Mouse (Mus musculus): ENCODE results near the gene Fut7.

DNA sequence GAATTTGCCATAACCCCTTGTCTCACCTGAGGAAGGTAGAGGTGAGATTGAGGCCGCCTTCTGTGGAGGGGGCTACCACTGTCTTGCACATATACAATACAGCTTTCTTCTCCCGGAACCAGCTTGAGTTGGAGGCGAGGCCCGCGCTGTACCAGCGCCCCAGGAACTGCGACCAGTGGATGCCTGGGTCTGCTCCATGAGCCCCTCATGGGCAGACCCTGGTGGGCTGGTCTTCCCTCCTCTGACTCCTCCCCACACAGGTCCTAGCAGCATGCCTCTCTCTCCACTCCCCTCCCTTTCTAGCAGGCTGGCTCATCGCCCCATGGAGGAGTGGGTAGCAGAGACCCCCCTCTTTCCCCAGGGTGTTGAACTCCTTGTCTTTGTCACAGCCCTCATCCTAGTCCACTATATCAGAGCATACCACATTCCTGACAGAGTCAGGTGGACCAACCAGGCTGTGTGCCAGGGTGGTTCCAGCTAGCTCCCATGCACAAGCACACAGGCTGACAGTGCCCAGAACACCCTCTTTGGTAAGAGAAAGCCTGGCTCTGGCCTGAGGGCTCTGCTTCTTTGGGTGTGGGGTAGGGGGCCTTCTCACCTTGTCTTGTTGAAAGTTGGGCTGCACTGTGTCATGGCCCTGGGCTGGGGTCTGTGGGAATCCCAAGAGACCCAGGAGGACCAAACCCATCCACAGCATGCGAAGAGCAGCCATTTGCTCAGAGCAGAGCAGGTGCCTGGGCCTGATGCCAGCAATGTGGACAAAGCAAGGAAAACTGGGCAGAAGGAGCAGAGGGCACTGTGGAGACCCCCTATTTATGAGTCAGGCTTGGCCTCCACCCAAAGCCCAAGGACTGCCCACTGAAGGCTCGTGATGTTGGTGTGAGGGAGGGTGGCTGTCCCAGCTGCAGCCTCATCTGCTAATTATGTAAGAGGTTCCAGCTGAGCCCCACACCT lies 46.2 kb downstream of the Fut7 start:
- TF ChIP-seq POLR2A (IDR thresholded peaks at IDR 0.05; ENCODE audit: insufficient read depth, low read depth, low read length) (0 out of 2 replicates have a peak, but pooled peaks have one; percentile 21), CTCF (IDR thresholded peaks at IDR 0.05; ENCODE audit: insufficient read depth, low read depth, low read length) (no peak)

All from olfactory bulb, adult 2 months (tissue).